Mouse (Mus musculus) kidney, postnatal 0 days (tissue): ENCODE measurements around the gene Nup93. TPM values are rescaled to one million over a fixed set of nuclear protein-coding genes. Genes with fewer than 3 reads are reported as not detected.

Experiments used
- ATAC-seq: fragments of 200-750 bp; cut with Nextera tagmentation; replicated peaks from 2 replicates; pipeline ENCODE4 v1.8.0; 2017; ENCODE audit warnings: low read depth, moderate number of reproducible peaks, moderate TSS enrichment, moderate library complexity; ENCODE audit not compliant: low FRiP score
- DNase-seq: peaks from one replicate; pipeline ENCODE4 v3.0.0-alpha.2; 2016; ENCODE audit warnings: low spot score
- H3K27ac ChIP-seq: fragments of 300-500 bp; sonication (generic); 2 replicates; pipeline ENCODE4 v1.5.1; 2014; ENCODE audit warnings: mild to moderate bottlenecking
- H3K27me3 ChIP-seq: fragments of 300-500 bp; sonication (generic); 2 replicates; pipeline ENCODE4 v1.6.1; 2014; ENCODE audit warnings: low read length, mixed read lengths; ENCODE audit not compliant: insufficient read depth
- H3K36me3 ChIP-seq: fragments of 300-500 bp; sonication (generic); 2 replicates; pipeline ENCODE4 v1.6.1; 2014; ENCODE audit warnings: low read length, mixed read lengths; ENCODE audit not compliant: insufficient read depth
- H3K4me1 ChIP-seq: fragments of 300-500 bp; sonication (generic); replicated peaks from 2 replicates; pipeline ENCODE4 v1.6.1; 2014; ENCODE audit warnings: antibody characterized with exemption, low read length, mixed read lengths; ENCODE audit not compliant: insufficient read depth
- H3K4me2 ChIP-seq: fragments of 300-500 bp; sonication (generic); 2 replicates; pipeline ENCODE4 v1.6.1; 2014; ENCODE audit warnings: mild to moderate bottlenecking, low read length, moderate library complexity, mixed read lengths
- H3K4me3 ChIP-seq: fragments of 300-500 bp; sonication (generic); replicated peaks from 2 replicates; pipeline ENCODE4 v1.5.1; 2014; ENCODE audit warnings: low read depth, low read length
- H3K9ac ChIP-seq: fragments of 300-500 bp; sonication (generic); 2 replicates; pipeline ENCODE4 v1.6.1; 2014; ENCODE audit warnings: low read depth, low read length
- H3K9me3 ChIP-seq: fragments of 300-500 bp; sonication (generic); replicated peaks from 2 replicates; pipeline ENCODE4 v1.6.1; 2016; ENCODE audit warnings: low read length, inconsistent platforms, mixed read lengths
- CTCF ChIP-seq: IDR thresholded peaks from 2 replicates; pipeline ENCODE4 v1.5.1; 2016; ENCODE audit warnings: antibody characterized with exemption, low read depth, mild to moderate bottlenecking, moderate library complexity
- WGBS: fragments of 180-500 bp; shearing (Covaris S2); extraction: QIAGEN DNeasy Blood & Tissue Kit; methylation state at CpG from one replicate; pipeline ENCODE4 v1.1.7; 2014; 5-methylcytosine and 5-hydroxymethylcytosine counted together
- polyA plus RNA-seq: library from polyadenylated mRNA; unstranded; fragments of >200 nt; fragmentation: Nextera tagmentation; extraction: Ambion mirVana; gene quantifications from 2 replicates; pipeline ENCODE4 v1.2.1, GENCODE M21; 2015

The Nup93 gene
- polyA plus RNA-seq, 1 experiment from 2014 or later = 45.0 TPM

- Histone ChIP-seq H3K27me3 (no peaks in the 10 kb centered on the region), H3K36me3 (no peaks in the 10 kb centered on the region), H3K4me3 (no peak overlapping the region), H3K4me1 (peaks cover 10% of the 10 kb centered on the region), H3K4me2 (no peak overlapping the region), H3K27ac (no peak overlapping the region), H3K9me3 (no peaks in the 10 kb centered on the region), H3K9ac (no peak overlapping the region)
- 51% methylated on average over 5 of the region's 5 CpGs for WGBS
- DNase-seq (no peak), ATAC-seq (no peak)
- TF ChIP-seq CTCF = no peak
Observed at GRCm38 (mm10) chr8:94358541-94358940, 144.2 kb downstream of the Nup93 start.

- TF ChIP-seq CTCF = no peak
- H3K27me3 ChIP-seq = no peaks in the 10 kb centered on the region
- ATAC-seq = no peak
- no peak overlapping the region for H3K4me3 ChIP-seq
- no peak overlapping the region for H3K4me2 ChIP-seq
- H3K9ac ChIP-seq = no peak overlapping the region
- peaks cover 14% of the 10 kb centered on the region for H3K4me1 ChIP-seq
- no peak for DNase-seq
- H3K36me3 ChIP-seq = no peaks in the 10 kb centered on the region
- 90% methylated on average over 6 of the region's 6 CpGs for WGBS
- no peak overlapping the region for H3K27ac ChIP-seq
- no peaks in the 10 kb centered on the region for H3K9me3 ChIP-seq
Observed at GRCm38 (mm10) chr8:94361774-94362431, 147.5 kb downstream of the Nup93 start.

- H3K4me1 ChIP-seq = peaks cover 14% of the 10 kb centered on the region
- WGBS = 66% methylated on average over 7 of the region's 7 CpGs
- no peak overlapping the region for H3K4me3 ChIP-seq
- no peak overlapping the region for H3K4me2 ChIP-seq
- no peaks in the 10 kb centered on the region for H3K36me3 ChIP-seq
- 0 out of 2 replicates have a peak overlapping the region, but pooled peaks have one; percentile 4 for H3K9ac ChIP-seq
- H3K27ac ChIP-seq = peak overlapping the region; percentile 78
- DNase-seq (no peak), ATAC-seq (no peak)
- no peak for TF ChIP-seq CTCF
- H3K9me3 ChIP-seq = no peaks in the 10 kb centered on the region
- no peaks in the 10 kb centered on the region for H3K27me3 ChIP-seq
Observed at GRCm38 (mm10) chr8:94362607-94363239, 148.4 kb downstream of the Nup93 start.

- WGBS = 44% methylated on average over 4 of the region's 4 CpGs
- Histone ChIP-seq H3K4me2 (no peak overlapping the region), H3K9me3 (no peaks in the 10 kb centered on the region), H3K9ac (no peak overlapping the region), H3K27me3 (no peaks in the 10 kb centered on the region), H3K36me3 (no peaks in the 10 kb centered on the region), H3K27ac (peak overlapping the region; percentile 78), H3K4me1 (peaks cover 14% of the 10 kb centered on the region), H3K4me3 (no peak overlapping the region)
- no peak for TF ChIP-seq CTCF
- DNase-seq (peak; percentile 75), ATAC-seq (peak; percentile 82)
Observed at GRCm38 (mm10) chr8:94363288-94363688, 148.9 kb downstream of the Nup93 start.

- 56% methylated on average over 2 of the region's 2 CpGs for WGBS
- ATAC-seq = peak; percentile 73
Observed at GRCm38 (mm10) chr8:94363906-94364305, 149.5 kb downstream of the Nup93 start.

GRCm38 (mm10) chr8:94364686-94365312 lies 150.4 kb downstream of the Nup93 start:
- Histone ChIP-seq H3K4me3 (no peak overlapping the region), H3K36me3 (no peaks in the 10 kb centered on the region), H3K9me3 (no peaks in the 10 kb centered on the region), H3K9ac (no peak overlapping the region), H3K4me2 (no peak overlapping the region), H3K27me3 (no peaks in the 10 kb centered on the region), H3K27ac (no peak overlapping the region), H3K4me1 (peaks cover 14% of the 10 kb centered on the region)
- no peak for TF ChIP-seq CTCF
- ATAC-seq (no peak), DNase-seq (no peak)
- WGBS = 78% methylated on average over 6 of the region's 6 CpGs

More at GRCm38 (mm10) chr8:94363906-94364305, 149.5 kb downstream of the Nup93 start:
- no peak overlapping the region for H3K4me2 ChIP-seq
- H3K36me3 ChIP-seq = no peaks in the 10 kb centered on the region
- H3K27ac ChIP-seq = peak overlapping the region; percentile 78; the same call in 1 of the 2 replicates
- H3K9me3 ChIP-seq = no peaks in the 10 kb centered on the region
- H3K4me3 ChIP-seq = no peak overlapping the region
- TF ChIP-seq CTCF = no peak
- no peak overlapping the region for H3K9ac ChIP-seq
- peaks cover 14% of the 10 kb centered on the region for H3K4me1 ChIP-seq
- no peak for DNase-seq
- H3K27me3 ChIP-seq = no peaks in the 10 kb centered on the region
